Mouse (Mus musculus): Measurements from ENCODE around the gene Hoxc6.
A peak's percentile ranks its signal among the peaks of the same experiment; 100 is the strongest.

Hoxc6 gene

DNA sequence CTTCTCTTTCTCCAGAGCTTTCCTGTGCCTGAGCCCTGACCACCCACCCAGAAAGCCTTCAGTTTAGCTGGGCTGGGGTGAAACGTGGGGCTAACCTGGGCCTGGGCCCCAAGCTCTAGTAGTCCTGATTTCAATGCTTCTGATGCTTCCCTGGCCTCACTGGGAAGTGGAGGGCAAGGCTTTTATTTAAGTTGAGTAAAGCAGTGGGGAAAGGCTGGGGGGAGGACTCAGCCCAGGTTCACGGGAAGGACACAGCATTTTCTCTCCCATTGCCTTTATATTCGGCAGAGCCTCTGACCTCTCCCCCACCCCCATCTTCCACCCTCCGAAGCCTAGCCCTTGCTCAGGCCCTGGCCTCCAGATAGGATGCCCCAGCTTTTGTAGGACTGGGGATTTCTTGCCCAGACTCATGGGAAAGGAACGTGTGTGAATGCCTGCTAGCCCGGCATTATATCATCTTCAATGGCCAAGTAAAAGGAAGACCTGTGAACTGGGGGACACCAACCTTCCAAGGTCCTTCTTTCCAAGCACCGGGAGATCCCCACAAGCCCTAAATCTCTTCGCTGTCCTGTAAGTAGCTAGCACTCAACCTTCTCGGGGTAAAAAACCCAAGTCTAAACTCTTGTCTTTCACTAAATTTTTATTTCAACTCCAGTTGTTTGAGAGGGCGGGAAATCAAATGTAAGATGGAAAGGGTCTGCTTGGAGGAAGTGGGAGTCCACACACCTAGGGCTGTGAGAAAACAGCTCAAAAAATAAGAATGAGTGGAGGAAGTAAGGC is 40.8 kb downstream of the Hoxc6 start:
- no peak for DNase-seq (ENCODE audit: low spot score)

DNA sequence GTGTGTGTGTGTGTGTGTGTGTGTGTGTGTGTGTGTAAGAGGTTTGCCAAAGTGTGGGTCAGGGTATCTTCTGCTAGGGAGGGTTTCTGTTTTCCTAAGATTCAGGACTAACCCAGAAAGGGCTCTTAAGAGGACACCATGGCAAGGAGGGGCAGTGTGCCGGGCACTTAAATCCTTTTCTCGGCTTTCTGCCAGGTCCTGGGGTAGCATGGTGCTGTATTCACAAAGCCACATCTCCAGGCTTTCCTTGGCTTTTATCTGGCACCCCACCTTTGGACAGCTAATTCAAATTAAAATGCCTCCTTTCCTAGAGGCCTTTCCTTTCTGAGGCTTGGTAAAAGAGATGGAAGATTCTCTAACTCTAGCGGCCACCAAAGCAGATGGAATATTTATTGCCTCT is 41.6 kb downstream of the Hoxc6 start:
- DNase-seq (ENCODE audit: low spot score): peak; percentile 71

DNA sequence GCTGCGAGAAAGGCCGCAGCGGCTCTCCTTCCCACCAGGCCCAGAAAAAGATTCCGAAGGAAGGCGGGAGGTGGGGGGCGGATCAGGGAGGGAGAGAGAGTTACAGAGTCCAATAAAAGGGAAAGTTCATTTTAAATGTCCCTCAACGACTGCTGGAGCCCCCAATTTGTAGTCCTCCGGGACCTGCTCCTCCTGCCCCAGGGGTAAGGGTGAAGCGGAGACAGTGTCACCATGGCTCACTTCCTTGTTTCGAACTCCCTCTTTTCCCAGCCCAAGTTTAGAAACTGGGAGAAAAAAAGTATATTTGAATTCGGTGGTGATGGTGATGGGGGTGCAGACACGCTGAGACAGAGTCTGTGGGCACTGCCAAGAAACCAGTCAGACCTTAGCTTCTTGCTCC is 42.5 kb downstream of the Hoxc6 start:
- no peak for DNase-seq (ENCODE audit: low spot score)

DNA sequence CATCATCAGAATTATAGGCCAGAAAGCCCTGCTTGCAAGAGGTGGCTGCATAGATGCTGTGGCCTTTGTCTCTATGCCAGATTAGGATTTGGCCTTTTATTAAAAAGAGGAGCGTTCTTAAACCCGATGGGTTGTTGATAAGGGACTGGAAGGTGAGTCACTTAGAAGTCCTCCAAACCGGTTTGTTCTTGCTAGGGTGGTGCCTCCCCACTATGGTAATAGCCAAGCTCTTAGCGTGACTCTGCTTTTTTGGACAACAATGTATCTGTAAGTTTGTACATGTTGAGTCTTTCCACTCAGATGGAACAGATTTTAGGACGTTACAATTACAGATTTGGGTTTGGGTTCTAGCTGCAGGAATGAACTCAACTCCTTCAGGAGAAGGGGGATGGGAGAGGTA is 43.6 kb downstream of the Hoxc6 start:
- no peak for DNase-seq (ENCODE audit: low spot score)

DNA sequence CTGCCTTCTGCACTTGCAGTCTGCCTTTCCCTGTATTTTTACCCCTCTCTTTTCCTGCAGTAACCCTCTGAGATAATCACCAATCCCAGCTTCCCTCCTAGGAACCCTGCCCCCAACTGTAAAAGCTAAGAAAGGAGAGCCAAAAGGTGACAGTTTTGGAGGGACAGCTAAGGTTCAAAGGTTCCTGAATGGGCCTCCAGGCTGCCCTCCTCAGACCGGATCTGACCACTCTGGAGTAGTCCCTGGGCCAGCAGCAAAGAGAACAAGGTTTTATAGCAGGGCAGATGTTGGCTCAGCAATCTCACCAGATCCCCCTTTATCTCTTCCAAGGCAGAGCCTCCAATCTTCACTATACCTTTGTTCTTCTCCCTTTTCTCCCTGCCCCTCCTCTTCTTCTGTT is 44.2 kb downstream of the Hoxc6 start:
- no peak for DNase-seq (ENCODE audit: low spot score)

DNA sequence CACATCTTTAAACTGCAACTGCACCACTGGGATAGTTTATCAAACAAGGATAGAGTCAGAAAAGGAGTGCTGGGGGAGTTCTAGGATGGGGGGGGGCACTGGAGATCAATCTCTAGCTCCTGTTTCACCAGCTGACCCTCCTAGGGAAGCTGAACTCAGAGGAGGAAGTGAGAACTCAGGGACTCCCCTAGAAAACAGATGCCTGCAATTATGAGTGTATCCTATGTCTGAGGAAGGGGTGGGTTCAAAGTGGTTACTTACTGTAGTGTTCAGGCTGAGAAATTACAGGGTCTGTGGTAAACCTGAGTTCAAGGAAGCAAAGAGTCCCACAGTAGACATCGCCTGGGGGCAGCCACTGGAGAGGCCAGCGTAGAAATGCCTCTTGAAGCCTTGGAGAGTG is 53.6 kb downstream of the Hoxc6 start:
- DNase-seq (ENCODE audit: low spot score): no peak

DNA sequence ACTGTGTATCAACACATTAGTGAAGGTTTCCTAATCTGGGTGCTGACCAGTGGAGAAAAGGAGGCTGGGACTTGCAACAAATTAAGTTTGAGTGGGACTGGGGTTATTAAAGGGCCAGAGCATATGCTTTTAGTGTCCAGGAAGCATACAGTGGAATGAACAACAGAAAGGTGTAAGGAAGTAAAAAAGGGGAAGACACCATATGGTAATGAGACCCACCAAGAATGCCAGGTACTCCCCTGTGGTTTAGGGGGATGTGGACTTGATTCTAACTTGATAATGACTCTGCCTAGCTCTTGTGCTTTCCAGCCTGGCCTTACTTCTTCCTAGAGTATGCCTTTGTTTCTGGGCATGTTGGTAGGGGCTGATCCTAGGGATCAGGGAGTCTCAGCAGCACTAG is 55.2 kb downstream of the Hoxc6 start:
- no peak for DNase-seq (ENCODE audit: low spot score)

DNA sequence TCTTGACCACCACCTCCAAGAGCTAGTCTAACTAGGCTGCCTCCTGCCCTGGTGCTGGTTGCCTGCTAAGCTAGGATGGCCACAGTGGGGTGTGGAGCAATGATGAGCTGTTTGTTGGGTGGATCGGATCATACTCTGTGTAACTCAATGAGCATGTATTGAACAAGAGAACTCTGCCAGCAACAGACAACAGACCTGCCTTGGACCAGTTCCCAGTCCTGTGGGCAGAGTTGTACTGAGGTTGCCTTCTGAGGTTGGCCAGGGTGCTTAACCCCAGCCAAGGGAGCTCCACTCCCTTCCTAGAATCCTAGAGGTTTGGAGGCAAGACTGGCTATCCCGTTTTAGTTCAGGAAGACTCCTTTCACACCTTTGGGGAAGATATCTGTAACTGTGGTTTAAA is 58.3 kb downstream of the Hoxc6 start:
- peak; percentile 21 for DNase-seq (ENCODE audit: low spot score)

DNA sequence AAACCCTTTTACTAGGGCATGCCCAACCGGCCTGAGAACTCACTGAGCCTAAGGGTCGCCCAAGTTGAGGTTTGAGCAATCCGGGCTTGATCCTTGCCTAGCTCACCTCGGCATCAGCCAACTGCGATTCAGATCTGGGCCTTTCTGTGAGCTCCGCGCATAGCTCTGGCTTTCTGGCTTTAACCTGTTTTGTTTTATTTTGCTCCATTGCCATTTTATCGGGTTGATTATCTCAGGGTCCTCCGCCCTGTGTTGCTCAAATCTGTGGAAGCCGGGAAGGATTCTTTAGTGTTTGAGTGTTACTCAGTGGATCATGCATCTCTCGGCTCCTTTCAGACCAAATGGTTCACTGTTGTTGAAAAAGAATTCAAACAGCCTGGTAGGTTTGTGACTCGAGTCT is 60.7 kb downstream of the Hoxc6 start:
- DNase-seq (ENCODE audit: low spot score): no peak

DNA sequence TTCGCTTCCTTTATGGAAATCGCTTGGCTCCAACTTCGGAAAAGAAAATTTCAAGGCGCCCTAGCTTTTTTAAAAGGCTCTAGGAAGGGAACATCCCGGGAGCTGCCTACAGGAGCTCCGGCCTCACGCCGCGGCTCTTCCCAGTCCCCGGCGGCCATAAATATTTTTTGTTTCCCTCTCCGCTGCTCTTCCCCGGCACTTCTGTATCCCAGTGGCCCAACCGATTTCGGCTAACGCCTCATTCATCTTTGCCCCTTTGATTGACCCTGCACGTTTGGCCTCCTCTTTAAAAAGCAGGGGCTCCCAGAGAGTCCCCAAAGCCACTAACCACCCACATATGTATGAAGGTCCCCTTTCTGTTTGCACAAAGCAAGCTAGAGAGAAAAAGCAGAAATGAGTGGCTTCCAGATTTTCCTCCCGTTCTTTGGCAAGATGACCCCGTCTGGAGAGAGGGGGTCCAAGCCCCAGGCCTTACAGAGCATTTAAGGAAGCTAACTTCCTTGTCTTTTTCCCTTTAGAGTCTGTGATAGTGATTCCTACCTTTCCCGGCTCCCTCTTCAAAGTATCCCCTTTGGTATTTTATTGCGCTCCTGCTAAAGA is 61.4 kb downstream of the Hoxc6 start:
- DNase-seq (ENCODE audit: low spot score): no peak

DNA sequence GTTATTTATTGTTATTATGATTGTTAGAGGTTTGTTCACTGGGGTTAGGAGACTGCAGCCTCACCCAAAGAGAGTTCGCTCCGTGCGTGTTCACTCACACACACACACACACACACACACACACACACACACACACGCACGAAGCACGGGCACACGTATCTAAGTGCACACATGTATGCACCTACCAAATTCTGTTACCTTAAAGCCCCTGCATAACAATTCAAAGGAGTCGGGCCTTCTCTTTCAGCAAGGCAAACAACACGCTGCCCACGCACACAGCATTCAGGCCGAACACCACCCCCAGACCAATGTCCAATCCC is 61.9 kb downstream of the Hoxc6 start:
- DNase-seq (ENCODE audit: low spot score): no peak

DNA sequence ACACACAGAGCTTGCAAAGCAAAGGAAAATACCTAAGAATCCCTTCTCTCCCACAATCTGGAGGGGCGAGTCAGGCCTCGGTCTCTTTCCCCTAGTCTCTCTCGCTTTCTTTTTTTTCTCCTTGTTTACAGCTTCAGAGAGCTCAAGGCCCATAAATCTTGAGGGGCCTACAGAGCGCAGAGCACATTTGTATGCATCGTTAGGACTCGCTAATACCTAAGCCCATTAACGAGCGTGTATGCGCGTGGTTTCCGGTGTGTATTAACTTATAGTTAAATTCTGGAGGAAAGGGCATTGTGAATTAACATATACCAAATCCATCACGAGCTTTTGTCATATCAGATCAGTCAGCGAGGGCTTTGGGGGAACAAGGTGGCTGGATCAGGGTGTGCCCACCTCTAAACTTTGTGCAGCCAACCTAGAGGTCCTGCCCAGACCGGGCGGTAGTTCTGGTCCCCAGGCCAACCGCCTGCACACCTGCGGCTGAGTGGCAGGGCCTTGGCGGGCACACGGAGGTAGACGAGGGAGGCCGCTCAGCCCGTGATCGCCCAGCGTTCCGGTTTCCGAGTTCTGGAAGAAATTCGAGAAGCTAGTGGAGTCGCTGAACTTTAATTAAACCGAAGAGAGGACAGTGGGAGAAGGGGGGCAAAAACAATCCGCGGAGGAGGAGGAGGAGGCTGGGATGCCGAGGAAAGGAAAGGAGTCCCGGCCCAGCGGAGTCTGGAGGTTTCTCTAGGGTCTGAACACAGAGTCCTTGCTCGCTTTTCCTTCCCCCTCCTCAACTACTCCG is 62.5 kb downstream of the Hoxc6 start:
- DNase-seq (ENCODE audit: low spot score): no peak

DNA sequence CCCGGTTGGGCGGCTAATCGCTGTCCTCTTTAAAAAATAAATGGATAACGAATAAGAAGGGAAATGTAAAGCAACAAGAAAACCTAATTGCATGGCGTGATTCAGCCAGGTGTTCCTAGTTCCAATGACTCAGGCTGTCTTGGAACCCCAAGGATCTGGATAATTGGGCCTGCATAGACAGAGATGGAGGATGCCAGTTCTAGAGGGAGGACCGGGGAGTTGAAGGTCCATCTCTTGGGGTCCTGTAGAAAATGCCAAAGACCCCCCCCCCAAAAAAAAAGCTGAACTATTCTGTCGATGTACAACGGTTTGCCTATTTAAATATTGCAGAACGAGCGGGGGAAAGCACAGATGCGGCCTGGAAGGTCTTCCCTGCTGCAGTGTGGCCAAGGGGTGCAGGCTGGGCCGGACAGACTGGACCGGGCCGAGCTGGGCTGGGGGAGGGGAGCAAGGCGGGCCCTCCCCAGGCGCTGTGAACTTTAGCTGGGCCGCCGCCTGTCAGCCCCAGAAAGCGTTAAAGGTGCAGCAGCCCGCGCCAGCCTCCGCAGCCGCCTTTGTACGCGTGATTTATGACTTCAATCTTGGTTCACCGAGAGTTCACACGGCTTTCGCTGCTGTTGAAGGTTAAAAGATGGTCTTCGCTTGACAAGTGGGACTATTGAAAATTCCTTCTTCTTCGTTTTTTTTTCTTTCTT is 63.2 kb downstream of the Hoxc6 start:
- DNase-seq (ENCODE audit: low spot score): no peak

Data from MN1 (cell line).